Mouse (Mus musculus) C2C12 (cell line): ENCODE measurements around the gene Cradd. TPM values are rescaled to one million over a fixed set of nuclear protein-coding genes. Genes with fewer than 3 reads are reported as not detected.

Experiments
- H3K27me3 ChIP-seq: one replicate; pipeline ENCODE4 v1.6.1; 2011; ENCODE audit not compliant: control insufficient read depth, insufficient read depth, insufficient read length
- H3K36me3 ChIP-seq: one replicate; pipeline ENCODE4 v1.6.1; 2011; ENCODE audit not compliant: control insufficient read depth, insufficient read depth
- H3K4me3 ChIP-seq: one replicate; pipeline ENCODE4 v1.5.1; 2011; ENCODE audit warnings: mild to moderate bottlenecking, control low read depth; ENCODE audit not compliant: poor library complexity, insufficient read depth, severe bottlenecking
- H3K79me2 ChIP-seq: one replicate; pipeline ENCODE4 v1.6.1; 2011; ENCODE audit not compliant: control insufficient read depth, insufficient read depth
- H3K79me3 ChIP-seq: one replicate; pipeline ENCODE4 v1.6.1; 2011; ENCODE audit warnings: low read depth, control low read depth
- H3ac ChIP-seq: one replicate; pipeline ENCODE3; 2011; ENCODE audit warnings: low read depth; ENCODE audit not compliant: control insufficient read depth, insufficient read length
- CEBPB ChIP-seq: IDR thresholded peaks from one replicate; pipeline ENCODE4 v1.6.1; 2011; ENCODE audit warnings: low read depth, mild to moderate bottlenecking, control low read depth, moderate library complexity
- CTCF ChIP-seq: IDR thresholded peaks from one replicate; pipeline ENCODE4 v1.5.1; 2011; ENCODE audit not compliant: control insufficient read depth, insufficient read depth, insufficient read length
- FOSL1 ChIP-seq: IDR thresholded peaks from one replicate; pipeline ENCODE4 v1.8.0; 2011; ENCODE audit warnings: mild to moderate bottlenecking, low read length; ENCODE audit not compliant: poor library complexity, insufficient read depth, severe bottlenecking
- MAX ChIP-seq: IDR thresholded peaks from one replicate; pipeline ENCODE4 v1.6.1; 2011; ENCODE audit warnings: mild to moderate bottlenecking, control low read depth
- MYOD1 ChIP-seq: IDR thresholded peaks from one replicate; pipeline ENCODE4 v1.6.1; 2011; ENCODE audit warnings: low read depth; ENCODE audit not compliant: control insufficient read depth, insufficient read length
- MYOG ChIP-seq: IDR thresholded peaks from one replicate; pipeline ENCODE4 v1.6.1; 2011; ENCODE audit not compliant: control insufficient read depth, insufficient read length; ENCODE audit errors: extremely low read depth
- USF1 ChIP-seq: IDR thresholded peaks from one replicate; pipeline ENCODE4 v1.6.1; 2011; ENCODE audit warnings: low read depth, mild to moderate bottlenecking, control low read depth, moderate library complexity
- polyA plus RNA-seq: library from polyadenylated mRNA; unstranded; fragments of >200 nt; fragmentation: generic; extraction: Trizol; gene quantifications from one replicate; pipeline ENCODE4 v1.2.1, GENCODE M21; 2012; ENCODE audit warnings: missing spikeins

Cradd gene
- polyA plus RNA-seq, 1 experiment: 4.5 TPM

DNA sequence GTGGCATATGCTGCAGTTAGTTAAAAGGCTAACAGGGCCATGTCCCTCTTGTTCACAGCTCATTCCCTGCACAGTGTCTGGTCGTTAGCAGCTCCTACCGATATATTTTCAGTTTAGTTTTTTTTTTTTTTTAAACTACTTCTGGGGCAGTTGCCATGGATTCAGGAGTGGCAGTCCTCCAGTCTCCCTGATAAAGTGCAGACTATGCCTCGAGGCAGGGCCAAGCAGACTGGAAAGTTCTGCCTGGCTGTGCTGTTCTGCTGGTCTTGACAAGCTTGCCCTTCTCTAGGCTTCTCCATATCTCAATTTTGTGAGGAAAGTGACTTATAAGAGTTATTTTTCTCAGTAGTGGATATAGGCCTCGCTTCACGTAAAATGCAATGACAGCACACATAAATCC lies 139.7 kb downstream of the Cradd start:
- no peaks in the 10 kb centered on the region for H3K79me2 ChIP-seq
- no peak for TF ChIP-seq CTCF
- TF ChIP-seq MAX: no peak
- no peak for TF ChIP-seq FOSL1
- TF ChIP-seq USF1: no peak
- TF ChIP-seq MYOG: no peak
- TF ChIP-seq CEBPB: no peak
- no peak for TF ChIP-seq MYOD1
- no peaks in the 10 kb centered on the region for H3K27me3 ChIP-seq

DNA sequence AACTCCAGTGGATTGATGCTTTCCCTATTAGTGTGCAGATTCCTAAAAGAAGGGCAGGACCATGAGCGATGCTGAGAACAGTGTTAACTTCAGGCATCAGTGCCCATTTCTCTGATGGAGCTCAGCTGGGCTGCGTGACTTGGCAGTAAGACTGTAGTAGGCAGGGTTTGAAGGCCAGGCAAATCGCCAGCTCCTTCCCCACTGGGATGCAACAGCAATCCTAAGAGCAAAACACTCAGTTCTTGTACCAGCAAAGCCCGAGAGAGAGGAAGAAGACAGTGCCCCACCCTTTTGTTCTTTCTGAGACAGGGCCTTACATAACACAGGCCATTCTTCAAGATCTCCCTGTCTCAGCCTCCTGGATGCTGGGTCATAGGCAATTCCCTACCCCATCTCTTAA lies 140.9 kb downstream of the Cradd start:
- Histone ChIP-seq H3ac (no peak overlapping the region), H3K79me2 (no peaks in the 10 kb centered on the region), H3K27me3 (no peaks in the 10 kb centered on the region), H3K4me3 (no peak overlapping the region), H3K36me3 (no peaks in the 10 kb centered on the region), H3K79me3 (no peaks in the 10 kb centered on the region)
- no peak for TF ChIP-seq MYOG
- peak; percentile 30 for TF ChIP-seq MYOD1

More for the DNA sequence above, 139.7 kb downstream of the Cradd start:
- H3ac ChIP-seq: no peak overlapping the region
- H3K36me3 ChIP-seq: no peaks in the 10 kb centered on the region
- H3K4me3 ChIP-seq: no peak overlapping the region
- no peaks in the 10 kb centered on the region for H3K79me3 ChIP-seq

DNA sequence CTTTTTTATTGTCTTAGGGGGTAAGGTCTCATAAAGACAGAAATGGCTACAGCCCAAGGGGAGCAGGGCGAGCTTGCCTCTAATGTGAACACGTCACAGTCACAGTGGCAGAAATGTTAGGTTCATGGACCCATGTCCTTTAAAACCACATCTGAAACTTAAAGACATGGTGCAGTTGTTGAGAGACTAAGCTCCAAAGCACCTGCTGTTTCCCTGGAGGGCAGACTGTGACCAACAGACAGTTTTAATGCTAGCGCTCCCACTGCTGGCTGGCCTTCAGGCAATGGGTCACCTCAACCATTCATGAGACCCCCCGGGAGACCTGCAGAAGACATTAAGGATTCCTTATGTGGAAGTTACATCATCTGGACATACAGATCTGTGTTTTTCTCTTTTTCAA lies 141.5 kb downstream of the Cradd start:
- Histone ChIP-seq H3K36me3 (no peaks in the 10 kb centered on the region), H3K79me3 (no peaks in the 10 kb centered on the region), H3K4me3 (no peak overlapping the region), H3K27me3 (no peaks in the 10 kb centered on the region), H3K79me2 (no peaks in the 10 kb centered on the region), H3ac (no peak overlapping the region)
- peak; percentile 79 for TF ChIP-seq MYOD1
- TF ChIP-seq MAX: no peak

DNA sequence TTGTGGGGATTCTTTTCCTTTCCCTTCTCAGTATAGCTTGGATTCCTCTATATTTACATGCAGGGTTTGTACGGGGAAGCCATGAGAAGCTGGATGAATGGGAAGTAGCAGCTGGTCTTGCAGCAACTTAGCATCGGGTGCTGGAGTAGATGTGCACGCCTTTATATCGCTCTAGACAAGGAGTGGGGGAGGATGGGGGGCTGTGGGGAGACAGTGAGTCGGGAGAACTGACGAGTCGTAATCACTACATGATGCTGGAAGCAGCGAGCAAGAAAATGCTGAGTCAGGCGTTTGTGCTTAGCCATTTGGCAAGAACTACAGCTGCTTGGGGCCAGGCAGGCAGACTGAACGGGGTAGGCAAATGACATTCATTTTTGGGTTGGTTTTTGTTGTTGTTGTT lies 142.4 kb downstream of the Cradd start:
- TF ChIP-seq FOSL1: no peak
- TF ChIP-seq CTCF: no peak
- TF ChIP-seq MYOG: no peak
- no peak for TF ChIP-seq MYOD1

DNA sequence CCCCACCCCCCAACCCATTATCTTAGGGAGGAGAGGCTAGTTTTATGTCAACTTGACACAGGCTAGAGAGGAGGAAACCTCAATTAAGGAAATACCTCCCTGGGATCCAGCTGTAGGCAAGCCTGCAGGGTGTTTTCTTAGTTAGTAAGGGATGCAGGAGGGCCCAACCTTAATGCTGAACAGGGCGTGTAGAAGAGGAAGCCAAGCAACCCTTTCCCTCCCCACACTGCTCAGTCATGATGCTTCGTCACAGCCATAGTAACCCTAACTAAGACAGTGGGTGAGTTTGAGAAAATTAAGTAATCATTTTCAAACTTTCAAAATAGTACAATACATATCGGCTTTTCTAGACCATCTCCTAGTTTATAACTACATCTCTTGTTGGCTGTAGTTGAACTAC lies 143.0 kb downstream of the Cradd start:
- H3K79me3 ChIP-seq: no peaks in the 10 kb centered on the region
- TF ChIP-seq CTCF: no peak
- TF ChIP-seq MYOG: no peak
- TF ChIP-seq CEBPB: no peak
- TF ChIP-seq MYOD1: no peak
- TF ChIP-seq MAX: no peak
- TF ChIP-seq FOSL1: no peak
- TF ChIP-seq USF1: no peak
- no peak overlapping the region for H3K4me3 ChIP-seq
- H3K36me3 ChIP-seq: no peaks in the 10 kb centered on the region
- H3K79me2 ChIP-seq: no peaks in the 10 kb centered on the region
- no peak overlapping the region for H3ac ChIP-seq
- no peaks in the 10 kb centered on the region for H3K27me3 ChIP-seq

More for the DNA sequence above, 142.4 kb downstream of the Cradd start:
- Histone ChIP-seq H3K79me2 (no peaks in the 10 kb centered on the region), H3K4me3 (no peak overlapping the region), H3ac (no peak overlapping the region), H3K79me3 (no peaks in the 10 kb centered on the region), H3K36me3 (no peaks in the 10 kb centered on the region), H3K27me3 (no peaks in the 10 kb centered on the region)

DNA sequence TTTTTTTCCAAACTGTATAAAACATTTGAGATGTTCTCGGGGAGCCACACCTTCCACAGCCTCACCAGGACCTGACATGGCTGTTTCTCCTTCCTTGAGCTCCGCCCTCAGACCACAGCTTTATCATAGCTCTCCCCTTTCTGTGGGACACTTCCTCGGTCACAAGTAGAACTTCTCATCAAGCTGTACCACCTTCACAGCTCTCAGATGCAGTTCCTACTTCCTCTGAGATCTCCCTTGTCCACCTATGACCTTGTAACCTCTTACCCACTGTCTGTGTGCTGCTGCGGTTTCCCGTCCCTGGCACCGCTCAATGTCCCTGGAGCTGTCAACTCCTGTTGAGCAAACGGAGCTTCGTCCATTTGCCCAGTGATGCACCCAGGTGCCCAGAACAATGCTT lies 143.8 kb downstream of the Cradd start:
- no peak overlapping the region for H3ac ChIP-seq
- TF ChIP-seq MAX (no peak), USF1 (no peak), MYOG (no peak), CEBPB (no peak), CTCF (no peak), FOSL1 (no peak)
- H3K79me3 ChIP-seq: no peaks in the 10 kb centered on the region
- H3K4me3 ChIP-seq: no peak overlapping the region
- H3K79me2 ChIP-seq: no peaks in the 10 kb centered on the region
- H3K27me3 ChIP-seq: no peaks in the 10 kb centered on the region
- H3K36me3 ChIP-seq: no peaks in the 10 kb centered on the region

DNA sequence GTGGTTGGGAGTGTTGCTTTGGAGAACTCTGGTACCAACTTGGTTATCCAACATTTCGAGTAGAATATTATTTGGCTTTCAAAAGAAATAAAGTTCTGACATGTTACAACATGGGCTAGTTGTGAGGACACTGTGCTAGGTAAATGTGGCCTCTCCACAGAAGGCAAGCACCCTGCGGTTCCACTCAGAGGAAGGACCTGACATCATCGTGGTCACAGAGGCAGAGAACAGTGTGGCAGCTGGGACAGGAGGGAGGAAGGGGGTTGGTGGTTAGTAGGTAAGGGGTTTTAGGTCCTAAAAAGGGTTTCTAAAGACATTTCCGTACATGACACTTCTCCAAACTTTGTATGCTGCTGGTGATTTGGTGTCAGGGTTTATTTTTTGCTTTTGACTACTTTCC lies 145.1 kb downstream of the Cradd start:
- no peak for TF ChIP-seq MAX
- no peak for TF ChIP-seq MYOD1
- no peak for TF ChIP-seq USF1
- no peak for TF ChIP-seq MYOG
- TF ChIP-seq CEBPB: no peak
- TF ChIP-seq FOSL1: no peak
- no peak for TF ChIP-seq CTCF
- H3K79me3 ChIP-seq: no peaks in the 10 kb centered on the region
- H3K36me3 ChIP-seq: no peaks in the 10 kb centered on the region
- no peak overlapping the region for H3ac ChIP-seq
- H3K4me3 ChIP-seq: no peak overlapping the region
- H3K27me3 ChIP-seq: no peaks in the 10 kb centered on the region
- H3K79me2 ChIP-seq: no peaks in the 10 kb centered on the region
